Mouse (Mus musculus) forebrain, embryonic 12.5 days (tissue): ENCODE data around the gene Slc9b2. TPM values are rescaled to one million over a fixed set of nuclear protein-coding genes. Genes with fewer than 3 reads are reported as not detected.

Experiments
- ATAC-seq: fragments of 200-750 bp; cut with Nextera tagmentation; 2 replicates; pipeline ENCODE4 v1.8.0; 2017; ENCODE audit warnings: moderate TSS enrichment; ENCODE audit not compliant: low FRiP score
- H3K27ac ChIP-seq: fragments of 300-500 bp; sonication (generic); 2 replicates; pipeline ENCODE4 v1.5.1; 2016; ENCODE audit warnings: mild to moderate bottlenecking
- H3K27me3 ChIP-seq: fragments of 300-500 bp; sonication (generic); 2 replicates; pipeline ENCODE4 v1.6.1; 2016; ENCODE audit warnings: mild to moderate bottlenecking
- H3K36me3 ChIP-seq: fragments of 300-500 bp; sonication (generic); replicated peaks from 2 replicates; pipeline ENCODE4 v1.6.1; 2016; ENCODE audit warnings: mild to moderate bottlenecking
- H3K4me1 ChIP-seq: fragments of 300-500 bp; sonication (generic); 2 replicates; pipeline ENCODE4 v1.6.1; 2016
- H3K4me2 ChIP-seq: fragments of 300-500 bp; sonication (generic); 2 replicates; pipeline ENCODE4 v1.6.1; 2016; ENCODE audit warnings: mild to moderate bottlenecking, moderate library complexity
- H3K4me3 ChIP-seq: fragments of 300-500 bp; sonication (generic); replicated peaks from 2 replicates; pipeline ENCODE4 v1.5.1; 2016; ENCODE audit warnings: mild to moderate bottlenecking
- H3K9ac ChIP-seq: fragments of 300-500 bp; sonication (generic); 2 replicates; pipeline ENCODE4 v1.6.1; 2016; ENCODE audit warnings: mild to moderate bottlenecking
- H3K9me3 ChIP-seq: fragments of 300-500 bp; sonication (generic); 2 replicates; pipeline ENCODE4 v1.6.1; 2016
- WGBS: fragments of 180-500 bp; shearing (Covaris S2); methylation state at CpG from one replicate; pipeline ENCODE4 v1.1.7; 2016; 5-methylcytosine and 5-hydroxymethylcytosine counted together
- polyA plus RNA-seq: library from polyadenylated mRNA; unstranded; fragments of >200 nt; fragmentation: Nextera tagmentation; extraction: Ambion mirVana; gene quantifications from 2 replicates; pipeline ENCODE4 v1.2.1, GENCODE M21; 2016

The Slc9b2 gene
- polyA plus RNA-seq, 1 experiment from 2014 or later: 4.3 TPM

DNA sequence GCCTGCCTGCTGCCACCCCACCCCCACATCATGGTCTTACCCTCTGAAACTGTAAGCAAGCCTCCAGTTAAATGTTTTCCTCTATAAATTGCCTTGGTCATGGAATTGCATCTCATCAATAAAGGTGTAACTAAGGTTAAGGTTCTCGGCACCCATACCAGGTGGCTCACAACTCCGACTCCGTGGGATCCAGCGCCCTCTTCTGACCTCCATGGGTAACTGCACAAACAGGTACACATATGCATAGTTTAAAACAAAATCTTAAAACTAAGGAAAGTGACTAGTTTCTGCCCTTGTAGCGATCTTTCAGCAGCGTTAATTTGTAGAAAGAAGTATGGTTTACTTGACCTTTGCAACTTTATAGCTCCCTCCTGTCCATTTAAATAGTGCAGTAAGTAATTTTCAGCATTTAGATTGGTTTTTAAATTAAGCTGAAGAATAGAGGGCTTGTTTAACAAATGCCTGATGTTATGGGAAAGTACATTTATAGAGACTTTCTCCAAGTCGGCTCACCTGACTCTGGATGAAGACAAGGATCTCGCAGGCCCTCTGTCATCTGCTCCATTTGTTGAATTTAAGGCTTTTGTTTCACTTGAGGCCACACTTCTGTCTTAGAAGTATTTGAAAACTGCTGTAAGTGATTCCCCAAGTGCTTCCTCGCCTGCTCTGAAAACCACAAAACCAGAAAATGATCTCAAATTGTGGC, 8.4 kb downstream of the Slc9b2 start:
- Histone ChIP-seq H3K9ac (no peak overlapping the region), H3K36me3 (no peaks in the 10 kb centered on the region), H3K27ac (no peak overlapping the region), H3K4me2 (no peak overlapping the region), H3K27me3 (no peaks in the 10 kb centered on the region), H3K9me3 (no peaks in the 10 kb centered on the region), H3K4me1 (peaks cover 9% of the 10 kb centered on the region), H3K4me3 (no peak overlapping the region)
- ATAC-seq: no peak
- WGBS: 93% methylated on average over 9 of the region's 9 CpGs

DNA sequence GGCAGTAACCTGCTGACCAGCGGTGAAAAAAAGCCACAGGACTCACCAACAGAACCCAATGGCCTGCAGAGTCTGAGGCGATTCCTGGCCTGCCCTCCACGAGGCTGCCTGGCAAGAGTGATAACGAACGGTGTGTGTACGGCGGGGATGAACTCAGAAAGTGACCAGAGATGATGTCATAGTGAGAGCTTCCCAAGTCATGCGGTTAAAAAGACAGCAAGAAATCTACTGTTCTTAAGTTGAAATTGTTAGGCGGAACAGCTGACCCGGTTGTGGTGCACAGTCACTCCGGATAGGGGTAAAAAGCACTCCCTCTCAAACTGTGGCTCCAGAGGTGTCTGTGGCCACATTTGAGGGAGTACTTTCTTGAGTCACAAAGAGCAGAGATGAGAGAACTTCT, 10.8 kb downstream of the Slc9b2 start:
- H3K27ac ChIP-seq: no peak overlapping the region
- no peaks in the 10 kb centered on the region for H3K36me3 ChIP-seq
- H3K4me3 ChIP-seq: no peak overlapping the region
- WGBS: 86% methylated on average over 11 of the region's 11 CpGs
- H3K4me2 ChIP-seq: no peak overlapping the region
- no peak overlapping the region for H3K9ac ChIP-seq
- no peaks in the 10 kb centered on the region for H3K27me3 ChIP-seq
- no peaks in the 10 kb centered on the region for H3K9me3 ChIP-seq
- H3K4me1 ChIP-seq: 0 out of 2 replicates have a peak, but pooled peaks cover 3% of the 10 kb centered on the region
- ATAC-seq: no peak

DNA sequence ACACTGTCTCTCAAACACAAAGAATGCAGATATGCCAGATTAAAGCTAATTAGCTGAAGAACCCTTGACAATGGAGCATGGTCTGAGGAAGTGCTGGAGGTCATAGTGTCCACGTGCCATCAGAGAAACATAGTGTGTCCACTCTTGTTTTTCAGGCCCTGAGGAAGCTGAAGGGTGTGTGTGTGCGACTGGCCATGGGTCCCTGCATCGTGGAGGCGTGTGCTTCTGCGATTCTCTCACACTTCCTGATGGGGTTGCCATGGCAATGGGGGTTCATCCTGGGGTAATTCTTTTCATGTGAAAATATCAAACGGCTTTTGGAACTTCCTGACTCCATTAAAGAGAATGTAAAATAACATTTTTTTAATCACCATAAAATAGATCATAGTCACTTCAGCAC, 16.9 kb downstream of the Slc9b2 start:
- Histone ChIP-seq H3K4me3 (no peak overlapping the region), H3K27ac (no peak overlapping the region), H3K27me3 (no peaks in the 10 kb centered on the region), H3K9ac (no peak overlapping the region), H3K36me3 (no peaks in the 10 kb centered on the region), H3K4me2 (no peak overlapping the region), H3K4me1 (no peaks in the 10 kb centered on the region), H3K9me3 (no peaks in the 10 kb centered on the region)
- ATAC-seq: no peak
- WGBS: 60% methylated on average over 6 of the region's 6 CpGs

DNA sequence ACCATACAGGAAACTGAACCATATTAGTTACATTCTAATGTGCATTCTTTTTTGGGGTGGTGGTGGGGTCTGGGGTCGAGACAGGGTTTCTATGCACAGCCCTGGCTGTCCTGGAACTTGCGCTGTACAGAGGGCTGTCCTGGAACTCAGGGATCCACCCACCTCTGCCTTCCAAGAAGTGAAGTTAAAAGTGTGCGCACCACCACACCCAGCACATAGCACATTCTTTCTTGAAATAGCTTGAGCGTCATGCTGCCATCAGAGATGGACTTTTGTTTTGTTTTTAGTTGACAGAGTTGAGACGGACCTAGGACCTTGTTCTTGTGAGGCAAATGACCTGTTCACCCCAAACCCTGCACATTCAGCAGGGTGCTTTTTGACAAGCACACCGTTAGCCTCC, 19.7 kb downstream of the Slc9b2 start:
- ATAC-seq: no peak
- no peaks in the 10 kb centered on the region for H3K27me3 ChIP-seq
- WGBS: 78% methylated on average over 6 of the region's 6 CpGs
- no peak overlapping the region for H3K4me3 ChIP-seq
- H3K9me3 ChIP-seq: no peaks in the 10 kb centered on the region
- no peaks in the 10 kb centered on the region for H3K4me1 ChIP-seq
- H3K9ac ChIP-seq: no peak overlapping the region
- no peak overlapping the region for H3K4me2 ChIP-seq
- H3K36me3 ChIP-seq: no peaks in the 10 kb centered on the region
- no peak overlapping the region for H3K27ac ChIP-seq

DNA sequence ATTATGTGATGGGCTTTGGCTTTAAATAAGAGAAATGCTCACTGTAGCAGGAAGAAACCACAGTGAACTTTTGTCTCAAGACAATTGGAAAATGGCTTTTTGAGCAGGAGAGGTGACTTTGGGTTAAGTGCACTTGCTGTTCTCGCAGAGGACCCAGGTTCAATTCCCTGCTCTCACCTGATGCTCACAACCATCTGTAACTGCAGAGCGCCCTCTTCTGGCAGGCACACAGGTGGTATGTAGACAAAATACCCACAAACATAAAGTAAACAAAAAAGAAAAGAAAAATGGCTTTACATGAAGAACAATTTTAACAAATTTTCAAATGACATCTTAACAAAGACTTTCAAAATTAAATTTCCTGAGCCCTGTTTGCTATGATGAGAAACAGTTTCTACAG, 20.1 kb downstream of the Slc9b2 start:
- H3K4me3 ChIP-seq: no peak overlapping the region
- no peak overlapping the region for H3K9ac ChIP-seq
- no peak for ATAC-seq
- no peaks in the 10 kb centered on the region for H3K36me3 ChIP-seq
- no peak overlapping the region for H3K4me2 ChIP-seq
- 66% methylated on average over 2 of the region's 2 CpGs for WGBS
- no peaks in the 10 kb centered on the region for H3K27me3 ChIP-seq
- no peak overlapping the region for H3K27ac ChIP-seq
- H3K4me1 ChIP-seq: no peaks in the 10 kb centered on the region
- no peaks in the 10 kb centered on the region for H3K9me3 ChIP-seq

DNA sequence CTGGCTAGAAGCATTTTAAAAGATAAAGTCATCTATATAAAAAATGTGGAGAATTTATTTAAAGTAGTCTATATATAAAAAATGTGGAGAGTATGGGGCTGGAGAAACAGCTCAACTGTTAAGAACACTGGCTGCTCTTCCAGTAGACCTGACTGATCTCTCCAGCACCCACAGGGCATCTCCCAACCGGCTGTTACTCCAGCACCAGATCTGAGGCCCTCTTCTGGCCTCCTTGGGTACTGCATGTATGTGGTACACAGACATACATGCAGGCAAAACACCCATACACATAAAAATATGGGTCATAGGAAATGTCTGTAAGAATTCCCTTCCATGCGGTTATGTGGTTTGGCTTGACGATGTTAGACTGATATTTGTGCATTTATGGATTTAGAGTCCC, 21.1 kb downstream of the Slc9b2 start:
- no peak for ATAC-seq
- H3K9ac ChIP-seq: no peak overlapping the region
- no peak overlapping the region for H3K27ac ChIP-seq
- no peaks in the 10 kb centered on the region for H3K36me3 ChIP-seq
- H3K27me3 ChIP-seq: no peaks in the 10 kb centered on the region
- no peak overlapping the region for H3K4me3 ChIP-seq
- H3K4me2 ChIP-seq: no peak overlapping the region
- no peaks in the 10 kb centered on the region for H3K4me1 ChIP-seq
- no peaks in the 10 kb centered on the region for H3K9me3 ChIP-seq
- 45% methylated on average over 3 of the region's 3 CpGs for WGBS

DNA sequence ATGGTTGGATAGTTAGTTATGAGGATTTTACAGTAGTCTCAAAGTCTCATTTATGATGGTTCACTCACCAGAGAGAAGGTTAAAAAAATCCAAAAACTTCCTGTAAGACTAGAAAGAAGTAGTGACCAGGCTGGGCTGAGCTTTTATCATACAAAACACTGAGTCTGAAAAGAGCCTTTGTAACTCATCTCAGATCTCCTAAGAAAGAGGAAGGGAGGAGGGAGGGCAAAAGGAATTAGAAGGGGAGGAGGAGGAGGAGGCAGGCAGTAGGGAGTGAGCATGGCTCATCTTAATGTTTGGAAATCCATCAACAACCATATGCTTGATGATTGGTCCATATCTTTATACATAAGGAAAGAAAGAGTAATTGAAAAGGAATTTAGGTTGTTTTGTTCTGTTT, 25.2 kb downstream of the Slc9b2 start:
- Histone ChIP-seq H3K9ac (no peak overlapping the region), H3K27ac (no peak overlapping the region), H3K4me1 (no peaks in the 10 kb centered on the region), H3K4me2 (no peak overlapping the region), H3K36me3 (no peaks in the 10 kb centered on the region), H3K9me3 (no peaks in the 10 kb centered on the region), H3K27me3 (no peaks in the 10 kb centered on the region), H3K4me3 (no peak overlapping the region)
- no peak for ATAC-seq

DNA sequence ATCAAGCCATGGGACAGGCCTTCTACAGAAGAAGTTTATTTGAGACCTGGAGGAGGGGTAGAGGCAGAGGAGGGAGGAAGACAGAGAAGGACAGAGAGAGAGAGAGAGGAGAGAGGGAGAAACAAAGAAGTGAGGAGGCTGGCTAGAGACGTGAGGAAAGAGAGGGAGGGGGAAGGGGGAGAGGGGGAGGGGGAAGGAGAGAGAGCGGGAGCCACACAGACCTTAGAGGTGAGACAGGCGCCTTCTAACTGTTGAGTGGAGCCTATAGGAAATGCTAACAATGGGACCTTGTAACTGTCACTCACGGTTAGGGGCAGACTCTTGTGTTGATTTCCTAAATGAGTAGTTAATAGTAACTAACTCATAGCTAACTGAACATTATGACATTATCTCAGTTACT, 26.3 kb downstream of the Slc9b2 start:
- WGBS: 30% methylated on average over 4 of the region's 4 CpGs
- no peak for ATAC-seq
- Histone ChIP-seq H3K4me3 (no peak overlapping the region), H3K27ac (no peak overlapping the region), H3K4me2 (no peak overlapping the region), H3K4me1 (no peaks in the 10 kb centered on the region), H3K9ac (no peak overlapping the region), H3K27me3 (no peaks in the 10 kb centered on the region), H3K36me3 (no peaks in the 10 kb centered on the region), H3K9me3 (no peaks in the 10 kb centered on the region)

DNA sequence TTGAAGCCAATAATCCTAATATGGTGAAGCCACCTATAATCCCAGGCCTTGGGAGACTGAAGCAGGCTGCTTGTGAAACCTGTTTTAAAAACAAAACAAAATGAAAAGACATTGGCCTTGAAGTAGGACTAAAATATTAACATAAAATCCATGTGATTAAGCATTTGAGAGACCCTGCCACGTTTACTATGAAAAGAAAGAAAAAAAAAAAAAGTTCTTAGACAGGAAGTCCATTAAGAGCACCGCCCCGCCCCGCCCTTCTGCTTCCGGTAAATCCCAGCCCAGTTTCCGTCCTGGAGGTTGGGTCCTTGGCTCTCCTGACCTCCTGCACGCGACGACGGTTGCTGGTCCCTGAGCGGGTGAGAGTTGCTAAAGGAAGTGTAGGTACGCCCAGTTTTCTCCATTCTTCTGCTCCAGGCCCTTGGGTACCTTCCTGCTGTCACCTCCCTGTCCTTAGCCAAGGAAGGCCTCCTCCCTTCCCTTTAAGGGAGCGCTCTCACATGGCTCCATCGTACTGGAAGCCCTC, 40.3 kb downstream of the Slc9b2 start, which contains the start of gene Slc9b1:
Gene Slc9b1 (plus strand): TSS at position 291 of the 526 bp plus-strand sequence.
- no peak within 1 kb of the TSS for H3K4me2 ChIP-seq
- no peak within 1 kb of the TSS for H3K4me3 ChIP-seq
- no peak within 1 kb of the TSS for H3K27ac ChIP-seq
- no peaks in the 10 kb centered on the region for H3K27me3 ChIP-seq
- no peaks in the 10 kb centered on the region for H3K9me3 ChIP-seq
- no peak within 1 kb of the TSS for H3K9ac ChIP-seq
- no peaks in the 10 kb centered on the region for H3K36me3 ChIP-seq
- WGBS: 85% methylated on average over 14 of the region's 14 CpGs
- H3K4me1 ChIP-seq: no peaks in the 10 kb centered on the region
- no peak for ATAC-seq

DNA sequence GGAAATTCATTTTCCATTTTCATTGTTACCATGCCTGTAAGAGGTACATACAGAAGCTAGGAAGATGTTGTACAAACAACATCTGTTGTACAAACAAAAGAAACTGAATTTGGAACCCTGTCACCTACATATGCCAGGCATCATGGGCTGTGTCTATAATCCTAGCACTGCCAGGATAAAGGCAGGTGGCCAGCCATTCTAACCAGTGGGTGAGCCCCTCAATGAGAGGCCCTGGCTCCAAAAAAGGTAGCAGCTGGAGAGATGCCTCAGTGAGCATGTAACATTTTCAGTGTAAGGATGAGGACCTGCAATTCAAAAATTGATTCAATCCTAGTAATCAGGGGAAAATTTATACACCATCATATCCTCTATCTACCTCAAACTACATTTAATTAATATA, 41.5 kb downstream of the Slc9b2 start:
- H3K9me3 ChIP-seq: no peaks in the 10 kb centered on the region
- H3K4me1 ChIP-seq: no peaks in the 10 kb centered on the region
- no peak overlapping the region for H3K27ac ChIP-seq
- no peak overlapping the region for H3K4me3 ChIP-seq
- no peak overlapping the region for H3K9ac ChIP-seq
- H3K4me2 ChIP-seq: no peak overlapping the region
- no peaks in the 10 kb centered on the region for H3K27me3 ChIP-seq
- H3K36me3 ChIP-seq: no peaks in the 10 kb centered on the region
- no peak for ATAC-seq

DNA sequence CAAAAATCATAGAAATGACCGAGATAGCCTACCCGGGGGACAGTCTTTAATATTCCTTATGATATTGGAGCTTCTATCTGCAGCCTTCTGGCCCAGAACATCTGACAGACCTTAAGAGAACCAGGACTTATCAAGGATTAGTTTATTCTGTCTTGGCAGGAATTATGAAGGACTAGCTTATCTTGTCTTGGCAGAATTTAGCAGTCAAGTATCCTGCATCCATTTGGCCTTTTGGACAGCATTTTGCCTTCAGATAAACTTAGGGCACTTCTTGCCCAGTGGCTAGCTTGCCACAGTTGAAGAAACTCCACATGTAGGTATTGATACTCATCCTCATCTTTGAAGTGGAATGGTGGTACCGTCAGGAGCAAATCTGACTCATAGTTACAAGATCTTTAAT, 44.4 kb downstream of the Slc9b2 start:
- Histone ChIP-seq H3K4me3 (no peak overlapping the region), H3K27me3 (no peaks in the 10 kb centered on the region), H3K4me2 (no peak overlapping the region), H3K9ac (no peak overlapping the region), H3K27ac (no peak overlapping the region), H3K9me3 (no peaks in the 10 kb centered on the region), H3K36me3 (no peaks in the 10 kb centered on the region), H3K4me1 (no peaks in the 10 kb centered on the region)
- ATAC-seq: no peak
- WGBS: 95% methylated on average over 3 of the region's 3 CpGs

DNA sequence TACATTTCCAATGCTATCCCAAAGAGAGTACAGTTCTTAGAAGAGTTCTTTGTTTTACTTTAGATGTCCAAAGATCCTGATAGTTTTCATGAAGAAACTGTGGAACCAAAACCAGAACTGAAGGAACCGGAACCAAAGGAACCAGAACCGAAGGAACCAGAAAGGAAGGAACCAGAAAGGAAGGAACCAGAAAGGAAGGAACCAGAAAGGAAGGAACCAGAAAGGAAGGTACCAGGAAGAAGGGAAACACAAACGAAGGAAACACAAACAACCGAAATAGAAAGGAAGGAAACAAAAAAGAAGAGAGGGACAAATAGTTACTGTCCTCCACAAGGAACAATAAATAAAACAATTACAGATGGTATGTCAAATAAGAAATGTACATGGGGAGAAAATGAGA, 49.9 kb downstream of the Slc9b2 start:
- 88% methylated on average over 4 of the region's 4 CpGs for WGBS
- H3K27me3 ChIP-seq: no peaks in the 10 kb centered on the region
- no peak overlapping the region for H3K4me3 ChIP-seq

DNA sequence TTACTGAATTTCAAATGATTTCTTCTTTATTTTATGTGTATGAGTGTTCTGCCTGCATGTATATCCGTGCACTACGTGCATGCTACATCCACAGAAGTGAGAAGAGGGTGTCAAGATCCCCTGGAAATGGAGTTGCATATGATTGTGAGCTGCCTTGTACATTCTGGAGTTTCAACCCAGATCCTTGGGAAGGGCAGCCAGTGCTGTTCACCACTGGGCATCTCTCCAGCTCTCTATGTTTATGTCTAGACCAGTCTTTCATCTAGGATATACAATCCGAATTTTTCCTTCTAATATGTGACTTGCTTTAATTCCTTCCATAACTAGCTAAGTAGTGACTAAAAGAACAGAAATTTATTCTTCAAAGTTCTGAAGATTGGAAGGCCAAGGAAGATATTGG, 68.3 kb downstream of the Slc9b2 start:
- no peaks in the 10 kb centered on the region for H3K4me1 ChIP-seq
- ATAC-seq: no peak
- H3K4me3 ChIP-seq: no peak overlapping the region
- H3K9me3 ChIP-seq: no peaks in the 10 kb centered on the region
- no peak overlapping the region for H3K9ac ChIP-seq
- H3K36me3 ChIP-seq: no peaks in the 10 kb centered on the region
- WGBS: 84% methylated on average over 3 of the region's 3 CpGs
- H3K4me2 ChIP-seq: no peak overlapping the region
- no peak overlapping the region for H3K27ac ChIP-seq
- no peaks in the 10 kb centered on the region for H3K27me3 ChIP-seq

More for the DNA sequence above, 49.9 kb downstream of the Slc9b2 start:
- H3K4me2 ChIP-seq: no peak overlapping the region
- no peaks in the 10 kb centered on the region for H3K36me3 ChIP-seq
- no peak overlapping the region for H3K9ac ChIP-seq
- H3K9me3 ChIP-seq: no peaks in the 10 kb centered on the region
- ATAC-seq: no peak
- H3K4me1 ChIP-seq: no peaks in the 10 kb centered on the region
- H3K27ac ChIP-seq: no peak overlapping the region
